ENCODE assay signal across 9 mouse cellular contexts in the genomic region with DNA sequence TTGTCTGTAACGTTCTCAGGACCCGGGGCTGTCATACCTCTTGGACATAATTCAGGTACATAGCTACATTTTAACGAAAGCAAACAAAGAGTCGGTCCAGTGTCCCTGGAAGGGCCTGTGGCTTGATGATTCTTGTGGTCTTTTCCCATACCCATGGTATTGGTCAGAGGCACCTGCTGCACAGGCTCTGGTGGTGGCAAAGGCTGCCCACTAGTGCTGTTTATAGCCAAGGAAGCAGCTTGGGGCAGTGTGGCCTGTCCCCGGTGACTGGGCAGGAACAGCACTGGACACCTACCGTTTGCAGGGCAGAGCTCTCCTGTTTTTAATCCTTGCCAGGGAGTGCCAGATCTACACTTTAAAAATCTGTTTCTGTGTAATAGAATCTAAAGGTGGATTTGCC. TPM values are rescaled to one million over a fixed set of nuclear protein-coding genes. Genes with fewer than 3 reads are reported as not detected.
A peak's percentile ranks its signal among the peaks of the same experiment; 100 is the strongest.
DNase-seq lines count a peak whose midpoint lies in the region; ATAC-seq and TF ChIP-seq lines count a peak whose summit lies in the region.
"Had no signal": no experiment of that assay in that cellular context is flagged by ENCODE, and none has a peak within 500 bp of the region (broad histone marks: within the 10 kb centered on the region; RNA-seq: fewer than 3 reads in every experiment).

No protein-coding gene starts in this region.

- no peaks in the 10 kb centered on the region for H3K36me3 ChIP-seq in hindbrain, embryonic 16.5 days (ENCODE audit: control insufficient read depth, insufficient read depth, low read length)
- no peaks in the 10 kb centered on the region for H3K36me3 ChIP-seq in lung, postnatal 0 days (ENCODE audit: insufficient read depth, low read length)

- no peak for TF ChIP-seq CTCF in cerebellum, adult 2 months (IDR thresholded peaks at IDR 0.05; ENCODE audit: borderline replicate concordance, insufficient read depth, low read depth, low read length)
- TF ChIP-seq CTCF in lung, adult 2 months (IDR thresholded peaks at IDR 0.05; ENCODE audit: insufficient read depth, low read length), result no peak
- no peak for TF ChIP-seq CTCF in lung, postnatal 0 days (IDR thresholded peaks at IDR 0.05)

- H3K9me3 ChIP-seq in hindbrain, embryonic 16.5 days (ENCODE audit: control insufficient read depth, low read length), result no peaks in the 10 kb centered on the region
- no peaks in the 10 kb centered on the region for H3K9me3 ChIP-seq in lung, postnatal 0 days (ENCODE audit: low read length)

- peaks cover 2% of the 10 kb centered on the region; the same call in 1 of the 2 replicates for H3K27me3 ChIP-seq in cerebellum, adult 2 months (ENCODE audit: control insufficient read depth, insufficient read depth, low read length)
- H3K27me3 ChIP-seq in hindbrain, embryonic 16.5 days (replicated peaks; ENCODE audit: control insufficient read depth, insufficient read depth, low read length), result 0 out of 2 replicates have a peak, but pooled peaks cover 3% of the 10 kb centered on the region
- H3K27me3 ChIP-seq in lung, postnatal 0 days (replicated peaks; ENCODE audit: insufficient read depth, low read length), result no peaks in the 10 kb centered on the region
- H3K27me3 ChIP-seq: Patski had no signal

- no peaks in the 10 kb centered on the region for H3K4me1 ChIP-seq in cerebellum, adult 2 months (ENCODE audit: control insufficient read depth, insufficient read depth, low read length)
- peaks cover 11% of the 10 kb centered on the region for H3K4me1 ChIP-seq in lung, adult 2 months (ENCODE audit: control insufficient read depth, insufficient read depth, low read length)
- H3K4me1 ChIP-seq in hindbrain, embryonic 16.5 days (ENCODE audit: control insufficient read depth, insufficient read depth, low read depth, low read length), result peaks cover 9% of the 10 kb centered on the region
- H3K4me1 ChIP-seq in lung, postnatal 0 days (ENCODE audit: insufficient read depth, low read depth, low read length), result peaks cover 19% of the 10 kb centered on the region; the same call in 1 of the 2 replicates

- WGBS in cerebellum, adult 2 months, result 50% methylated on average over 6 of the region's 6 CpGs
- 47% methylated on average over 6 of the region's 6 CpGs for WGBS in lung, adult 2 months
- WGBS in hindbrain, embryonic 16.5 days, result 73% methylated on average over 6 of the region's 6 CpGs
- 46% methylated on average over 6 of the region's 6 CpGs for WGBS in lung, postnatal 0 days

- peak overlapping the region; percentile 81 for H3K4me2 ChIP-seq in hindbrain, embryonic 16.5 days (ENCODE audit: low read length)
- peak overlapping the region; percentile 75 for H3K4me2 ChIP-seq in lung, postnatal 0 days (replicated peaks; ENCODE audit: low read depth, low read length)

- H3K4me3 ChIP-seq in cerebellum, adult 2 months (replicated peaks; ENCODE audit: insufficient read depth, low read depth, low read length), result peak overlapping the region; percentile 4
- peak overlapping the region; percentile 61 for H3K4me3 ChIP-seq in lung, adult 2 months (replicated peaks; ENCODE audit: extremely low read depth, low read depth, low read length)
- H3K4me3 ChIP-seq in hindbrain, embryonic 16.5 days (ENCODE audit: low read length), result no peak overlapping the region
- H3K4me3 ChIP-seq in lung, postnatal 0 days (ENCODE audit: low read depth, low read length), result peak overlapping the region; percentile 53; the same call in 1 of the 2 replicates

- TF ChIP-seq POLR2A in cerebellum, adult 2 months (IDR thresholded peaks at IDR 0.05; ENCODE audit: borderline replicate concordance, insufficient read depth, low read length), result no peak
- TF ChIP-seq POLR2A in lung, adult 2 months (IDR thresholded peaks at IDR 0.05; ENCODE audit: borderline replicate concordance, extremely low read depth, low read depth, low read length), result no peak

- no peak overlapping the region for H3K27ac ChIP-seq in cerebellum, adult 2 months (ENCODE audit: insufficient read depth, low read length)
- no peak overlapping the region; the same call in 1 of the 2 replicates for H3K27ac ChIP-seq in hindbrain, embryonic 16.5 days (ENCODE audit: low read depth, low read length)
- peak overlapping the region; percentile 39; the same call in 1 of the 2 replicates for H3K27ac ChIP-seq in lung, postnatal 0 days (ENCODE audit: low read length)

- no peak for ATAC-seq in hindbrain, embryonic 16.5 days
- ATAC-seq in lung, postnatal 0 days, result peak; percentile 18; the same call in 1 of the 2 replicates
- ATAC-seq: Patski had no signal

- TF ChIP-seq EP300 in lung, postnatal 0 days (IDR thresholded peaks at IDR 0.05), result no peak

- DNase-seq in cerebellum, adult 2 months, result no peak
- no peak for DNase-seq in cerebellum, adult 11-12 months
- DNase-seq in lung, adult 2 months, result peak; percentile 18
- no peak for DNase-seq in lung, postnatal 36 days
- DNase-seq in lung, postnatal 0 days (ENCODE audit: low spot score), result peak; percentile 13
- no peak for DNase-seq in c-Kit-positive CD71-positive TER-119-positive erythroid progenitor cells, embryonic 14.5 days (ENCODE audit: low spot score)
- no peak for DNase-seq in kidney, postnatal 10 days

- 0 out of 2 replicates have a peak overlapping the region, but pooled peaks have one; percentile 5 for H3K9ac ChIP-seq in hindbrain, embryonic 16.5 days (ENCODE audit: low read depth, low read length)
- H3K9ac ChIP-seq in lung, postnatal 0 days (replicated peaks; ENCODE audit: low read depth), result 0 out of 2 replicates have a peak overlapping the region, but pooled peaks have one; percentile 29

RNA-seq across cellular contexts. Expression of a gene that starts 1.1 kb away (rescaled TPM):
- 46.3 and 50.7 TPM in 2 replicates for polyA plus RNA-seq in cerebellum, adult 2 months (2012; rRNA removed)
- 35.7 and 37.7 TPM in 2 replicates for polyA plus RNA-seq in lung, adult 2 months (2012; rRNA removed)
- 20.8 and 28.5 TPM in 2 replicates for polyA plus RNA-seq in hindbrain, embryonic 16.5 days (2015; fragmentation: Nextera tagmentation; extraction: Ambion mirVana)
- 33.8 and 49.4 TPM in 2 replicates for polyA plus RNA-seq in lung, postnatal 0 days (2015; fragmentation: Nextera tagmentation; extraction: Ambion mirVana)
- polyA plus RNA-seq: Patski had no signal

RNA-seq across cellular contexts. Expression of a gene that starts 35.8 kb away (rescaled TPM):
- polyA plus RNA-seq in cerebellum, adult 2 months (2012; rRNA removed), result 0.07 TPM in 1 of 2 replicates, not detected in the other
- not detected in 2 replicates for polyA plus RNA-seq in lung, adult 2 months (2012; rRNA removed)
- 0.28 and 0.60 TPM in 2 replicates for polyA plus RNA-seq in hindbrain, embryonic 16.5 days (2015; fragmentation: Nextera tagmentation; extraction: Ambion mirVana)
- polyA plus RNA-seq in lung, postnatal 0 days (2015; fragmentation: Nextera tagmentation; extraction: Ambion mirVana), result 0.08 and 0.50 TPM in 2 replicates

Comparison
In these comparisons a context has a peak if more than half of its experiments do, and no peak if none do; other contexts are left out.
1. DNase-seq: peak in lung, adult 2 months (single experiment) and lung, postnatal 0 days (single experiment); none in cerebellum, adult 2 months (0 of 2), cerebellum, adult 11-12 months (single experiment), lung, postnatal 36 days (single experiment), c-Kit-positive CD71-positive TER-119-positive erythroid progenitor cells, embryonic 14.5 days (single experiment) and kidney, postnatal 10 days (single experiment).